Mouse (Mus musculus) bone marrow macrophage, adult 2 months (primary cell): ENCODE results near the gene Vipas39. TPM values are rescaled to one million over a fixed set of nuclear protein-coding genes. Genes with fewer than 3 reads are reported as not detected.
"Not testable (repeated sequence)": the region's sequence is repeated elsewhere in the genome, so short reads cannot be mapped to it uniquely, and the experiment has no call there.

Experiments used
- H3K27ac ChIP-seq: 2 replicates; pipeline ENCODE4 v1.5.1; 2012; ENCODE audit warnings: low read depth, low read length; ENCODE audit not compliant: insufficient read depth
- H3K4me1 ChIP-seq: 2 replicates; pipeline ENCODE4 v1.6.1; 2012; ENCODE audit warnings: low read length; ENCODE audit not compliant: control insufficient read depth, insufficient read depth
- H3K4me3 ChIP-seq: 2 replicates; pipeline ENCODE4 v1.5.1; 2012; ENCODE audit warnings: mild to moderate bottlenecking, low read length, moderate library complexity; ENCODE audit not compliant: insufficient read depth
- CTCF ChIP-seq: IDR thresholded peaks from 2 replicates; pipeline ENCODE4 v1.5.1; 2012; ENCODE audit warnings: low read depth, mild to moderate bottlenecking, low read length, moderate library complexity
- POLR2A ChIP-seq: IDR thresholded peaks from 2 replicates; pipeline ENCODE4 v1.6.1; 2012; ENCODE audit warnings: mild to moderate bottlenecking, low read depth, low read length, borderline replicate concordance
- polyA plus RNA-seq: library from polyadenylated mRNA; stranded (reverse); fragments of >200 nt; gene quantifications from 2 replicates; pipeline ENCODE4 v1.2.4, GENCODE M21; 2012; ENCODE audit not compliant: missing spikeins, insufficient read depth, insufficient read length

Gene Vipas39
- polyA plus RNA-seq, 1 experiment = 97.7 TPM

DNA sequence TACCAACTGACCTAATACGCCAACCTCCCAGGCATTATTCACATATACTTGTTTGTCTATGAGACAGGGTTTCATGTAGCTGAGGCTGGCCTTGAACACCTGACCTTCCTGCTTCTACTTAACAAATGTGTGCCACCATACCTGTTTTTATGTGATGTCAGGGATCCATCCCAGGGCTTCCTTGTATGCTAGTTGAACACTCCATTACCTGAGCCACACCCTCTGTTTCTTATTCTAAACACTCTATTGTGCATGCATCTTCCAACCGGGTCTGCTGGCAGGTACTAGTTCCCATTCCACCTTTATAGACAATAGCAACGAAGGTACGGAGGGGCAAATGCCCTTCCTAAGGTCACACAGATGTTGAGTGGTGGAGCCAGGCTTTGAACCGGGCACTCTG lies 23.0 kb upstream of the Vipas39 start:
- H3K4me3 ChIP-seq = no peak overlapping the region
- no peak overlapping the region for H3K27ac ChIP-seq
- TF ChIP-seq CTCF (no peak), POLR2A (no peak)

DNA sequence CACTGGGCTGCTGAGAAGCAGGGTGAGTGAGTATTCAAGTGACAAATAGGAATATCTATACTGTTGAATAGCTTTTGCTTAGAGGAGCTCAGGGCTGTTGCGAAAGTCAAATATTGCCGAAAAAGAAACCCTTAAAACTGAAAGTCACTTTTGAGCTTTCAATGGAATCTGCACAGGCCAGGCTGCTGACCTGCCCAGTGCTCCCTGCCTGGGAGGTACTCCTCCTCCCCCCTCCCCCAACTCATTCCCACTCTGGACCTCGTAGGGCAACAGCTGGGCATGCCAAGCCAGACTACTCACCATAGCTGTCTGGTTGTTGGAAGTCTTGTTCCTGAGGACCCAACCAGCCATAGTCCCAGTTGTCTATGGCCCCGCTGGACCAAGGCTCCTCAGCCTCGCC lies 18.7 kb upstream of the Vipas39 start:
- no peak overlapping the region for H3K4me3 ChIP-seq
- peaks cover 6% of the 10 kb centered on the region for H3K4me1 ChIP-seq
- no peak overlapping the region for H3K27ac ChIP-seq
- TF ChIP-seq POLR2A (no peak), CTCF (no peak)

More for the DNA sequence above, 23.0 kb upstream of the Vipas39 start:
- no peaks in the 10 kb centered on the region for H3K4me1 ChIP-seq

- TF ChIP-seq POLR2A (no peak), CTCF (no peak)
- Histone ChIP-seq H3K4me3 (no peak overlapping the region), H3K27ac (no peak overlapping the region), H3K4me1 (peaks cover 6% of the 10 kb centered on the region)
Observed at GRCm38 (mm10) chr12:87284268-87284667, 18.2 kb upstream of the Vipas39 start.

DNA sequence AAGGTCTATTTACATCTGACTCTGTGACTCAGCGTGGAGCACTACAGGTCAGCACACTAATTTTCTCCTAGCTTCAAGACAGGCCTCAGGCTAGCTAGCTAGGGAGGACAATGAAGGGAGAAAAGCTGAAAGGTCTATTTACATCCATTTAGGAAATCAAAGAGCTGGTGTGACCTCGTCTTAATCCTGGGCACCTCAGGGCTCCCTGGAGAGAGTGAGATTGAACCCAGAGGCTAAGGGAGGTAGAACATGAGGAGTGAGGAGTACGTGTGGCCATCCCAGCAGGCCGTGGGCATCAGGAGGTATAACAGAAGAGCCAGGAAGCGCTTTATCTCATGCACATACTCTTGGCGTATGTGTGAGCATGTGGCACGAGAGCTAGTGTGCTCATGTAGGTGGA lies 17.6 kb upstream of the Vipas39 start:
- TF ChIP-seq POLR2A (no peak), CTCF (no peak)
- Histone ChIP-seq H3K4me3 (no peak overlapping the region), H3K27ac (no peak overlapping the region), H3K4me1 (peaks cover 6% of the 10 kb centered on the region)

DNA sequence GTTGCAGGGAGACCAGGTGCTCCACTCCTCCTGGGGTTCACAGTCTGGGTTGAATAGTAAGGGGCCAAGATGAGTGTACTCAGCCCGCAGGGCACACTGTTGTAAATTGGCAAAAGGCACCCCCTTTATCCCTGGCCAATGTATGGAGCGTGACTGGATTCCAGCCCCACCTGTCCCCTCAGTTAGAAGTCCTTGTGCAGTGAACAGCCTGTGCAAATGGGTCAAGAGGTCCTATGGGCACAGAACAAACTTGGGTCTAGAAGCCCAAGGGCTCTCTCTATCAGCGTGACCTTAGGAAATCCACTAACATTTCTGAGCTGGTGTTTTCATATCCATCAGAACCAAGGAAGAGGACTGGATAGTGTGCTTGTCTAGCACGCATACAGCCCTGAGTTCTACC lies 16.7 kb upstream of the Vipas39 start:
- Histone ChIP-seq H3K4me1 (peaks cover 6% of the 10 kb centered on the region), H3K27ac (no peak overlapping the region), H3K4me3 (no peak overlapping the region)
- TF ChIP-seq CTCF (no peak), POLR2A (no peak)

DNA sequence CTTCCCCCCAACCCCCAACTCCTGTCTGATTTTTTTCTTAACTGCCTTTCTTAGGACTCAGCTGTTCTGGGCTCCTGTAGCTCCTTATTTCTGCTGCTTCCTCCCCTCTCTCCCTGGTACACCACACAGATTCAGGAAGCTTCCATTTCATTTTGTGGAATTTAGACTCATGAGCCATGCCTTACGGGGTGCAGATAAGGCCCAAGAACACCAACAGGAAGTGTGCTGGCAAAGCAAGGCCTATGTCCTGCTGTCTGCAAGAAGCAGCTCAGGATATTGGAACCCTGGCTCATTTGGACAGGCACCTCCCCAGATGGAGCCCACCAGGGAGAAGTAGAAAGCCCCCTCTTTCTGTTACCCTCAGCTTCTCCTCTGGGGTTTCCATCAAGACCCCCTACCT lies 15.7 kb upstream of the Vipas39 start:
- Histone ChIP-seq H3K27ac (no peak overlapping the region), H3K4me1 (peaks cover 6% of the 10 kb centered on the region), H3K4me3 (no peak overlapping the region)
- TF ChIP-seq POLR2A = no peak

DNA sequence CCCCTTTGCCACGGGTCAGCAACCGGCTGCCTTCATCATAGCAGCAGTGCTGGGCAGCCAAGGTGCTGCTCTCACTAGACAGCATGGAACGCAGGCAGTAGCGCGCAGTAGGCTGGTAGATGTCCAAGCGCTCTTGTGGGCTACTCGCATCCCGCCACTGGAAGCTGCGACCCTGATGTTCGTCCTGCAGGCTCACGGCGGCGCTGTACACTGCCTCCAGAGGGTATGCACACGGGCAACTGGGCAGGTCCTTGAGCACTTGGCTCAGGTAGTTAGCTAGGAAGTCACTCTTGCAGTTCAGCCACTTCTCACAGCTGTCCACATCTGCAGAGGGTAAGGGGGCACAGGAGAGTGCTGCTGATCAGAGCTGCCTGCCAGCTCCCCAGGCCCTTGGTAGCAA lies 13.8 kb upstream of the Vipas39 start:
- H3K27ac ChIP-seq = no peak overlapping the region
- peaks cover 24% of the 10 kb centered on the region for H3K4me1 ChIP-seq
- no peak for TF ChIP-seq POLR2A
- TF ChIP-seq CTCF = no peak
- no peak overlapping the region for H3K4me3 ChIP-seq

GRCm38 (mm10) chr12:87279350-87279749 lies 13.3 kb upstream of the Vipas39 start:
- H3K27ac ChIP-seq = no peak overlapping the region
- TF ChIP-seq POLR2A (no peak), CTCF (no peak)
- peaks cover 28% of the 10 kb centered on the region for H3K4me1 ChIP-seq
- H3K4me3 ChIP-seq = no peak overlapping the region

GRCm38 (mm10) chr12:87278118-87278730 lies 12.2 kb upstream of the Vipas39 start:
- Histone ChIP-seq H3K27ac (no peak overlapping the region), H3K4me3 (no peak overlapping the region), H3K4me1 (peaks cover 37% of the 10 kb centered on the region)
- TF ChIP-seq POLR2A = no peak
- TF ChIP-seq CTCF = no peak

GRCm38 (mm10) chr12:87277251-87277650 lies 11.2 kb upstream of the Vipas39 start:
- H3K4me3 ChIP-seq, H3K27ac ChIP-seq: not testable (repeated sequence)
- H3K4me1 ChIP-seq = peaks cover 41% of the 10 kb centered on the region
